Mouse (Mus musculus): ENCODE data around the gene Fgfbp1.

GRCm38 (mm10) chr5:43982896-43983295 lies 1.3 kb upstream of the Fgfbp1 start:
- TF ChIP-seq CTCF (IDR thresholded peaks at IDR 0.05; ENCODE audit: borderline replicate concordance, control insufficient read depth, extremely low read depth, insufficient read depth, low read length, poor library complexity) = no peak
- TF ChIP-seq POLR2A (IDR thresholded peaks at IDR 0.05; ENCODE audit: control insufficient read depth, extremely low read depth, insufficient read depth, low read length, poor library complexity) = no peak
